Mouse (Mus musculus): ENCODE data around the gene Trmt1. TPM values are rescaled to one million over a fixed set of nuclear protein-coding genes. Genes with fewer than 3 reads are reported as not detected.
A peak's percentile ranks its signal among the peaks of the same experiment; 100 is the strongest.

Trmt1 gene
- polyA plus RNA-seq, 1 experiment from 2014 or later = 82.3 TPM

DNA sequence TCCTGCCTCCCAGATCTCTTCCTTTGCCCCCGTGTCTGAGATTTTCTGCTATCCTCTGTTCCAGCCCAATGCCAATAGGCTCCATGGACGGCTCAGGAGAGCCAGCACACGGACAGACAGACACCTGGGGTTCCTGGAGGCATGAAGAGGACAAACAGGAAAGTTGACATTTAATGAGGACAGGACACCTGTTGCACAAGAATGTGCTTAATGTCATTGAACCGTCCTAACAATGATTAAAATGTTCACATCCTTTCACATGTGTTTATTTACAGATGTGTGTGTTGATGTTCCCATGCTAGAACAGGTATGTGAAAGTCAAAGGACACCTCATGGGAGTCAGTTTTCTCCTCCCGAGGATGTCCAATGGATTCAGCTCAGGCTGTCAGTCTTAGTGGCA, 43.1 kb upstream of the Trmt1 start:
- peaks cover 5% of the 10 kb centered on the region; the same call in 1 of the 2 replicates for H3K4me1 ChIP-seq (ENCODE audit: control insufficient read depth, insufficient read depth, low read length)
- H3K27ac ChIP-seq (ENCODE audit: low read depth, low read length) = no peak overlapping the region
- H3K27me3 ChIP-seq (ENCODE audit: control insufficient read depth, insufficient read depth, low read length) = no peaks in the 10 kb centered on the region
- H3K4me2 ChIP-seq (replicated peaks; ENCODE audit: low read depth, low read length) = no peak overlapping the region
- H3K4me3 ChIP-seq (ENCODE audit: low read length) = no peak overlapping the region
- no peak for ATAC-seq (ENCODE audit: low FRiP score, low TSS enrichment)
- WGBS = 77% methylated on average over 5 of the region's 5 CpGs
- no peaks in the 10 kb centered on the region for H3K9me3 ChIP-seq (ENCODE audit: control insufficient read depth, low read length)
- H3K36me3 ChIP-seq (ENCODE audit: control insufficient read depth, insufficient read depth, low read length) = no peaks in the 10 kb centered on the region
- no peak overlapping the region for H3K9ac ChIP-seq (ENCODE audit: low read depth, low read length)

DNA sequence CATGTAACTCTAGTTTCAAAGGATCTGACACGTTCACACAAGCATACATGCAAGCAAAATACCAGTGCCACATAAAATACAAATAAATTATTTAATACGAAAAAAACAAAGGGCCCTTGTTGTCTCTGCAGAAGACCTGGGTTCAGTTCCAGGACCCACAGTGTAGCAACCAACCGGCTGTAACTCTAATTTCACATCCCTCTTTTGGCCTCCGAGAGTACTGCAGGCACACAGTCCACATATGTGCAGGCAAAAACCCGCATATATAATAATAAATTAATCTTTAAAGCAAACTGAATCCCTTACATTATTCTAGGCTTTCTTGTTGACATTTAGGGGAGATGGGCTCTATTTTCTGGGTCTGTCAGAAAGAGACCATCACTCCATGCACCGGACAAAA, 39.3 kb upstream of the Trmt1 start:
- Histone ChIP-seq H3K9me3 (ENCODE audit: control insufficient read depth, low read length) (no peaks in the 10 kb centered on the region), H3K4me2 (replicated peaks; ENCODE audit: low read depth, low read length) (no peak overlapping the region; the same call in 1 of the 2 replicates), H3K27ac (ENCODE audit: low read depth, low read length) (no peak overlapping the region), H3K27me3 (ENCODE audit: control insufficient read depth, insufficient read depth, low read length) (no peaks in the 10 kb centered on the region), H3K36me3 (ENCODE audit: control insufficient read depth, insufficient read depth, low read length) (no peaks in the 10 kb centered on the region), H3K4me3 (ENCODE audit: low read length) (no peak overlapping the region), H3K4me1 (ENCODE audit: control insufficient read depth, insufficient read depth, low read length) (no peaks in the 10 kb centered on the region), H3K9ac (ENCODE audit: low read depth, low read length) (no peak overlapping the region)
- ATAC-seq (ENCODE audit: low FRiP score, low TSS enrichment) = no peak
- 61% methylated on average over 6 of the region's 6 CpGs for WGBS

GRCm38 (mm10) chr8:84647461-84647901, 38.6 kb upstream of the Trmt1 start:
- Histone ChIP-seq H3K27me3 (ENCODE audit: control insufficient read depth, insufficient read depth, low read length) (no peaks in the 10 kb centered on the region), H3K9ac (ENCODE audit: low read depth, low read length) (no peak overlapping the region), H3K4me3 (ENCODE audit: low read length) (peak overlapping the region; percentile 6; the same call in 1 of the 2 replicates), H3K4me2 (replicated peaks; ENCODE audit: low read depth, low read length) (peak overlapping the region; percentile 37), H3K4me1 (ENCODE audit: control insufficient read depth, insufficient read depth, low read length) (no peaks in the 10 kb centered on the region), H3K27ac (ENCODE audit: low read depth, low read length) (no peak overlapping the region), H3K36me3 (ENCODE audit: control insufficient read depth, insufficient read depth, low read length) (no peaks in the 10 kb centered on the region), H3K9me3 (ENCODE audit: control insufficient read depth, low read length) (no peaks in the 10 kb centered on the region)
- WGBS = 5% methylated on average over 14 of the region's 14 CpGs
- peak; percentile 38; the same call in 1 of the 2 replicates for ATAC-seq (ENCODE audit: low FRiP score, low TSS enrichment)

DNA sequence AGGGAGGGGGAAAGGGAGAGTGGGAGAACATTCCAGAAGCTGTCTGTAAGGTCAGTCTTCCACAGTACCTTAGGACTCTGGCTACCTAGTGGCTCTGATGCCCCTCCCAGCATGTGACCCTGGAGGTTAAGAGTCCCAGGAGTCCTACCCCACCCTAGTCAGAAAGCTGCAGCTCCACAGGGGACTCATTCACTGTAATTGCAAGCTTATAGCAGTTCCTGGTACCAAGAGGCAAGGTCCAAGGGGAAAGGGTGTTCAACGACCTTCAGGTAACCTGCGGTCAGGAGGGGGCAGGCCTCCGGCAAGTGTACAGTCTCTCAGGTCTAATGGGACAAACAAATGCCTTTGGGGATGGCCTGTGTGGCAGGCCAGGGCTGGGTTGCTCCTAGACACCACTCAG, 35.9 kb upstream of the Trmt1 start:
- Histone ChIP-seq H3K27me3 (ENCODE audit: control insufficient read depth, insufficient read depth, low read length) (no peaks in the 10 kb centered on the region), H3K27ac (ENCODE audit: low read depth, low read length) (no peak overlapping the region), H3K9me3 (ENCODE audit: control insufficient read depth, low read length) (no peaks in the 10 kb centered on the region), H3K4me1 (ENCODE audit: control insufficient read depth, insufficient read depth, low read length) (peaks cover 7% of the 10 kb centered on the region), H3K9ac (ENCODE audit: low read depth, low read length) (no peak overlapping the region), H3K4me2 (replicated peaks; ENCODE audit: low read depth, low read length) (no peak overlapping the region), H3K4me3 (ENCODE audit: low read length) (no peak overlapping the region), H3K36me3 (ENCODE audit: control insufficient read depth, insufficient read depth, low read length) (no peaks in the 10 kb centered on the region)
- ATAC-seq (ENCODE audit: low FRiP score, low TSS enrichment) = no peak
- WGBS = 51% methylated on average over 3 of the region's 3 CpGs

DNA sequence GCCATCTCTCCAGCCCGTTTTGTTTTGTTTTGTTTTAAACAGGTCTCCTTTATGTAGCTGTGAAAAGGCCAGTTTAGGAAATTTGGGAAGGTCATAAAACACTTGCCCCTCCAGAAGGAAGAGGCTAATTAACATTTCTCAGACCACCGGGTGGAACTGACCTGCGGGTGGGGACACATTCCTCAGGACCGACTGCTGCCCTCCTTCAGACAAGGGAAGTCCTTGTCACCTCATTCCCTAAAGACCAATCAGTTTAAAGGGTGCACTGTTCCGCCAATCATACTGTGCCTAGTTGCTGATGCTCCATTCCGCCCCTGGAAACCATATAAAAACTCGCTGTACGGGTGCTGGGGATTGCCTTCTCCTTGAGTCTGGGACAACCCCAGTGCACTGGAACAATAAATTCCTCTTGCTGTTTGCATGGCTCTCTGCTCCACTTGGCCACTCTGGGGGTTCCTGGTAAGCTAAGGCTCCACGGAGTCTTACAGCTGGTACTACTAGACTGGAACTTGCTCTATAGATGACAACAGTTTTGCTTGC, 32.9 kb upstream of the Trmt1 start:
- Histone ChIP-seq H3K4me1 (ENCODE audit: control insufficient read depth, insufficient read depth, low read length) (peaks cover 31% of the 10 kb centered on the region), H3K4me3 (ENCODE audit: low read length) (no peak overlapping the region), H3K27ac (ENCODE audit: low read depth, low read length) (no peak overlapping the region), H3K4me2 (replicated peaks; ENCODE audit: low read depth, low read length) (no peak overlapping the region), H3K9me3 (ENCODE audit: control insufficient read depth, low read length) (no peaks in the 10 kb centered on the region), H3K36me3 (ENCODE audit: control insufficient read depth, insufficient read depth, low read length) (no peaks in the 10 kb centered on the region), H3K9ac (ENCODE audit: low read depth, low read length) (no peak overlapping the region), H3K27me3 (ENCODE audit: control insufficient read depth, insufficient read depth, low read length) (no peaks in the 10 kb centered on the region)
- no peak for ATAC-seq (ENCODE audit: low FRiP score, low TSS enrichment)
- WGBS = 40% methylated on average over 9 of the region's 9 CpGs

DNA sequence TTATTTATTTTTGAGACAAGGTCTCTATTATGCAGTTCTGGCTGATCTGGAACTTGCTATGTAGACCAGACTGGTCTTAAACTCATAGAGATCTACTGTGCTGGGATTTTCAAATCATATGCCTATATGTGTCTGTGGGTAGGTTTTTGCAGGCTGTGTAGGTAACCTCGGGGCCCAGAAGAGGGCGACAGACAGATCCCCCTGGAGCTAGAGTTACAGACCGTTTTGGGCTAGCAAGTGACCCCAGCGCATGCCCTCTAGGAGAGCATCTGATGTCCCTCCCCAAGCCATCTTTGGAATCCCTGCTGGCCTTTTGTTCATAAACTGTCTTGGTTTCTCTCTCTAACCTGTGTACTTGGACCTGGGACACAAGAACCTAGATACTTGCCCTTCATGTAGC, 31.5 kb upstream of the Trmt1 start:
- H3K4me2 ChIP-seq (replicated peaks; ENCODE audit: low read depth, low read length) = no peak overlapping the region; the same call in 1 of the 2 replicates
- peak overlapping the region; percentile 99 for H3K27ac ChIP-seq (ENCODE audit: low read depth, low read length)
- 34% methylated on average over 4 of the region's 4 CpGs for WGBS
- H3K27me3 ChIP-seq (ENCODE audit: control insufficient read depth, insufficient read depth, low read length) = no peaks in the 10 kb centered on the region
- ATAC-seq (ENCODE audit: low FRiP score, low TSS enrichment) = no peak
- H3K4me1 ChIP-seq (ENCODE audit: control insufficient read depth, insufficient read depth, low read length) = peaks cover 39% of the 10 kb centered on the region
- H3K9me3 ChIP-seq (ENCODE audit: control insufficient read depth, low read length) = no peaks in the 10 kb centered on the region
- H3K4me3 ChIP-seq (ENCODE audit: low read length) = no peak overlapping the region
- no peaks in the 10 kb centered on the region for H3K36me3 ChIP-seq (ENCODE audit: control insufficient read depth, insufficient read depth, low read length)
- no peak overlapping the region for H3K9ac ChIP-seq (ENCODE audit: low read depth, low read length)

DNA sequence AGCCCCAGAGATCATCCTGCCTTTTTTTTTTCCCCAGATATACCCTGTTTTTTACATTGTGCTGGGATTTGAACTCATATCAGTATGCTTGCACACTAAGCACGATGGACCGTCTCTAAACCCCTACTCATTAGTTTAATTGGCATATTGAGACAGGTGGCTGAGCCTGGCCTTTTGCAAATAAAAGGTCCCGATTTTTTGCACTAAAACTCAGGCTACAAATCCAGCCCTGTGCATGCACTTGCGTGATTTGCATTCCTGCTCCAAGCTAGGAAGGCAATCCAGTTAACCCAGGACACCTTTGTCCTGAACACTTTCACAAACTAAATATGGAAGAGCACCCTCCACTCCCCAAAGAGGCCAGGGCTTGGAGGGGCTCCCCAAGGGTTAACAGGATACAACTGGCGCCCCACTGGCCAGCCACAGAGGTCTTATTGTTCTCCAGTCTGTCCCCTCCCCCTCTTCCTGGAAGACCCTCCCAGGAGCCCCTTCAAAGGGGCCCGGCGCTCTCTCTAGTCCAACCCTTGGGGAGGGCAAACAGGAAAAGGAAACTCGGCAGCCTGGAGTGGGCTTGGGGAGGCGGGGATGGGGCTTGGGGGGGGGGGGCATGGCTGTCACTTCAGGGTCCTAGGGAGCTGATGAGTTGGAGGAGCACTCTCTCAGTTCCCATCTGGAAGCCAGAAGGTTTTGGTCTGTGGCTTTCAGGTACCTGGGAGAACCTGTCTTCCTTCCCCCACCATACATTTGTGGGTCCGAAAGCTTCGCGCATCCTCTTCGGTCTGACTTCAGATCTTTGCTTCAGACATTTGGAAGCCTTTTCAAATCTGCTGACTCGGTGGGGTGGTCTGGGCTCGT, 30.5 kb upstream of the Trmt1 start:
- H3K9ac ChIP-seq (ENCODE audit: low read depth, low read length) = peak overlapping the region; percentile 73
- peaks cover 43% of the 10 kb centered on the region for H3K4me1 ChIP-seq (ENCODE audit: control insufficient read depth, insufficient read depth, low read length)
- under 1% methylated on average over 15 of the region's 15 CpGs for WGBS
- peak overlapping the region; percentile 99 for H3K27ac ChIP-seq (ENCODE audit: low read depth, low read length)
- peak overlapping the region; percentile 48 for H3K4me3 ChIP-seq (ENCODE audit: low read length)
- peak; percentile 72 for ATAC-seq (ENCODE audit: low FRiP score, low TSS enrichment)
- no peaks in the 10 kb centered on the region for H3K9me3 ChIP-seq (ENCODE audit: control insufficient read depth, low read length)
- peak overlapping the region; percentile 84 for H3K4me2 ChIP-seq (replicated peaks; ENCODE audit: low read depth, low read length)
- no peaks in the 10 kb centered on the region for H3K36me3 ChIP-seq (ENCODE audit: control insufficient read depth, insufficient read depth, low read length)
- no peaks in the 10 kb centered on the region for H3K27me3 ChIP-seq (ENCODE audit: control insufficient read depth, insufficient read depth, low read length)

DNA sequence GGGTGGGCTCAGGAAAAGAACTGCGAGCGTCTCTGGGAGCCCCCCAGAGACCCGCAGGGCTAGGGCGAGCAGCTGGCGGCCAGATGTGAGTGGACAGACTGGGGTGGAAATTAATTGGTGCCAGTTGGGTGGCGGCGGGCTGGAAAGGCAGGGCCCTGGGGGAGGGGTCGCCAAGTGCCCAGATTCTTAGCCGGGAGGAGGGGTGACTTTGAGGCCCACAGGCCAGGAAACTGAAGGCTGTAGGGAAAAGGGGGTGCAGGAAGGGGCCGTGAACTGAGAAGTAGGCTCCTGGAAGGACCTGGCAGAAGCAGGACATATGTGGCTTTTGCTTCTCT, 29.9 kb upstream of the Trmt1 start:
- peak overlapping the region; percentile 84 for H3K4me2 ChIP-seq (replicated peaks; ENCODE audit: low read depth, low read length)
- H3K9me3 ChIP-seq (ENCODE audit: control insufficient read depth, low read length) = no peaks in the 10 kb centered on the region
- H3K36me3 ChIP-seq (ENCODE audit: control insufficient read depth, insufficient read depth, low read length) = no peaks in the 10 kb centered on the region
- H3K27me3 ChIP-seq (ENCODE audit: control insufficient read depth, insufficient read depth, low read length) = no peaks in the 10 kb centered on the region
- WGBS = 0% methylated on average over 10 of the region's 10 CpGs
- ATAC-seq (ENCODE audit: low FRiP score, low TSS enrichment) = no peak
- peak overlapping the region; percentile 73 for H3K9ac ChIP-seq (ENCODE audit: low read depth, low read length)
- H3K4me1 ChIP-seq (ENCODE audit: control insufficient read depth, insufficient read depth, low read length) = peaks cover 46% of the 10 kb centered on the region
- peak overlapping the region; percentile 48 for H3K4me3 ChIP-seq (ENCODE audit: low read length)
- H3K27ac ChIP-seq (ENCODE audit: low read depth, low read length) = peak overlapping the region; percentile 99

GRCm38 (mm10) chr8:84656641-84657126, 29.4 kb upstream of the Trmt1 start:
- peak overlapping the region; percentile 48 for H3K4me3 ChIP-seq (ENCODE audit: low read length)
- no peaks in the 10 kb centered on the region for H3K27me3 ChIP-seq (ENCODE audit: control insufficient read depth, insufficient read depth, low read length)
- no peaks in the 10 kb centered on the region for H3K9me3 ChIP-seq (ENCODE audit: control insufficient read depth, low read length)
- no peaks in the 10 kb centered on the region for H3K36me3 ChIP-seq (ENCODE audit: control insufficient read depth, insufficient read depth, low read length)
- H3K9ac ChIP-seq (ENCODE audit: low read depth, low read length) = peak overlapping the region; percentile 73
- peak; percentile 58 for ATAC-seq (ENCODE audit: low FRiP score, low TSS enrichment)
- H3K27ac ChIP-seq (ENCODE audit: low read depth, low read length) = peak overlapping the region; percentile 99
- peak overlapping the region; percentile 84 for H3K4me2 ChIP-seq (replicated peaks; ENCODE audit: low read depth, low read length)
- peaks cover 46% of the 10 kb centered on the region for H3K4me1 ChIP-seq (ENCODE audit: control insufficient read depth, insufficient read depth, low read length)
- WGBS = under 1% methylated on average over 23 of the region's 23 CpGs

All from kidney, embryonic 14.5 days (tissue).